Mouse (Mus musculus): ENCODE results near the gene Hes2. TPM values are rescaled to one million over a fixed set of nuclear protein-coding genes. Genes with fewer than 3 reads are reported as not detected.

The Hes2 gene
- polyA plus RNA-seq, 1 experiment from 2014 or later, result not detected

- ATAC-seq (ENCODE audit: insufficient number of reproducible peaks, low FRiP score), result no peak
These were observed 44.2 kb downstream of the Hes2 start for GRCm38 (mm10) chr4:152202905-152203304.

GRCm38 (mm10) chr4:152204663-152205062 lies 46.0 kb downstream of the Hes2 start:
- no peak overlapping the region for H3K27ac ChIP-seq (ENCODE audit: poor library complexity, severe bottlenecking)
- no peaks in the 10 kb centered on the region; the same call in 1 of the 2 replicates for H3K36me3 ChIP-seq
- H3K4me2 ChIP-seq, result no peak overlapping the region
- peaks cover 55% of the 10 kb centered on the region for H3K4me1 ChIP-seq (replicated peaks)
- no peak overlapping the region for H3K9ac ChIP-seq
- ATAC-seq (ENCODE audit: insufficient number of reproducible peaks, low FRiP score), result no peak
- 70% methylated on average over 6 of the region's 6 CpGs for WGBS
- H3K9me3 ChIP-seq (replicated peaks), result no peaks in the 10 kb centered on the region
- no peaks in the 10 kb centered on the region for H3K27me3 ChIP-seq (replicated peaks)
- no peak overlapping the region for H3K4me3 ChIP-seq

More at GRCm38 (mm10) chr4:152202905-152203304, 44.2 kb downstream of the Hes2 start:
- Histone ChIP-seq H3K27ac (ENCODE audit: poor library complexity, severe bottlenecking) (0 out of 2 replicates have a peak overlapping the region, but pooled peaks have one; percentile 29), H3K9ac (peak overlapping the region; percentile 22; the same call in 1 of the 2 replicates), H3K27me3 (replicated peaks) (no peaks in the 10 kb centered on the region), H3K4me1 (replicated peaks) (peaks cover 44% of the 10 kb centered on the region), H3K9me3 (replicated peaks) (no peaks in the 10 kb centered on the region), H3K4me2 (no peak overlapping the region), H3K4me3 (no peak overlapping the region), H3K36me3 (no peaks in the 10 kb centered on the region; the same call in 1 of the 2 replicates)
- 52% methylated on average over 3 of the region's 3 CpGs for WGBS

GRCm38 (mm10) chr4:152206199-152206598 lies 47.5 kb downstream of the Hes2 start:
- H3K4me1 ChIP-seq (replicated peaks), result peaks cover 45% of the 10 kb centered on the region
- H3K36me3 ChIP-seq, result peaks cover 4% of the 10 kb centered on the region; the same call in 1 of the 2 replicates
- H3K9ac ChIP-seq, result no peak overlapping the region
- ATAC-seq (ENCODE audit: insufficient number of reproducible peaks, low FRiP score), result no peak
- no peaks in the 10 kb centered on the region for H3K9me3 ChIP-seq (replicated peaks)
- no peaks in the 10 kb centered on the region for H3K27me3 ChIP-seq (replicated peaks)
- 68% methylated on average over 6 of the region's 6 CpGs for WGBS
- H3K27ac ChIP-seq (ENCODE audit: poor library complexity, severe bottlenecking), result no peak overlapping the region
- no peak overlapping the region for H3K4me3 ChIP-seq
- H3K4me2 ChIP-seq, result no peak overlapping the region

- Histone ChIP-seq H3K4me2 (no peak overlapping the region), H3K9me3 (replicated peaks) (no peaks in the 10 kb centered on the region), H3K9ac (no peak overlapping the region), H3K27ac (ENCODE audit: poor library complexity, severe bottlenecking) (peak overlapping the region; percentile 26; the same call in 1 of the 2 replicates), H3K4me3 (no peak overlapping the region), H3K4me1 (replicated peaks) (peaks cover 37% of the 10 kb centered on the region), H3K27me3 (replicated peaks) (no peaks in the 10 kb centered on the region), H3K36me3 (peaks cover 4% of the 10 kb centered on the region; the same call in 1 of the 2 replicates)
- 33% methylated on average over 4 of the region's 4 CpGs for WGBS
- ATAC-seq (ENCODE audit: insufficient number of reproducible peaks, low FRiP score), result no peak
These were observed 51.0 kb downstream of the Hes2 start for GRCm38 (mm10) chr4:152209623-152210022.

Other genes with a start within 250 kb of the Hes2 start
- gene Dnajc11, start 225.2 kb upstream of the Hes2 start, polyA plus RNA-seq (2016; fragmentation: Nextera tagmentation; extraction: Ambion mirVana), result 61.1 and 63.8 TPM in 2 replicates
- gene Thap3, start 169.9 kb upstream of the Hes2 start, polyA plus RNA-seq (2016; fragmentation: Nextera tagmentation; extraction: Ambion mirVana), result 25.2 and 26.6 TPM in 2 replicates
- gene Phf13, start 162.6 kb upstream of the Hes2 start, polyA plus RNA-seq (2016; fragmentation: Nextera tagmentation; extraction: Ambion mirVana), result 26.7 and 27.0 TPM in 2 replicates
- 41.0 and 41.4 TPM in 2 replicates for gene Klhl21, start 150.1 kb upstream of the Hes2 start, polyA plus RNA-seq (2016; fragmentation: Nextera tagmentation; extraction: Ambion mirVana)
- 13.9 and 15.1 TPM in 2 replicates for gene Zbtb48, start 131.2 kb upstream of the Hes2 start, polyA plus RNA-seq (2016; fragmentation: Nextera tagmentation; extraction: Ambion mirVana)
- 0.06 and 0.13 TPM in 2 replicates for gene Tas1r1, start 120.3 kb upstream of the Hes2 start, polyA plus RNA-seq (2016; fragmentation: Nextera tagmentation; extraction: Ambion mirVana)
- gene Nol9, start 119.5 kb upstream of the Hes2 start, polyA plus RNA-seq (2016; fragmentation: Nextera tagmentation; extraction: Ambion mirVana), result 23.1 and 25.8 TPM in 2 replicates
- 13.6 and 14.1 TPM in 2 replicates for gene Plekhg5, start 86.4 kb upstream of the Hes2 start, polyA plus RNA-seq (2016; fragmentation: Nextera tagmentation; extraction: Ambion mirVana)
- 0.86 and 1.1 TPM in 2 replicates for gene Tnfrsf25, start 42.9 kb upstream of the Hes2 start, polyA plus RNA-seq (2016; fragmentation: Nextera tagmentation; extraction: Ambion mirVana)
- gene Espn, start 6.5 kb upstream of the Hes2 start, polyA plus RNA-seq (2016; fragmentation: Nextera tagmentation; extraction: Ambion mirVana), result 1.3 and 1.6 TPM in 2 replicates
- 63.4 and 64.6 TPM in 2 replicates for gene Acot7, start 19.3 kb downstream of the Hes2 start, polyA plus RNA-seq (2016; fragmentation: Nextera tagmentation; extraction: Ambion mirVana)
- gene Gpr153, start 115.4 kb downstream of the Hes2 start, polyA plus RNA-seq (2016; fragmentation: Nextera tagmentation; extraction: Ambion mirVana), result 11.9 and 14.0 TPM in 2 replicates
- not detected in 2 replicates for gene Hes3, start 132.8 kb downstream of the Hes2 start, polyA plus RNA-seq (2016; fragmentation: Nextera tagmentation; extraction: Ambion mirVana)
- gene Icmt, start 138.4 kb downstream of the Hes2 start, polyA plus RNA-seq (2016; fragmentation: Nextera tagmentation; extraction: Ambion mirVana), result 24.0 and 25.4 TPM in 2 replicates
- gene Rnf207, start 160.1 kb downstream of the Hes2 start, polyA plus RNA-seq (2016; fragmentation: Nextera tagmentation; extraction: Ambion mirVana), result 56.5 and 62.1 TPM in 2 replicates
- gene Rpl22, start 166.9 kb downstream of the Hes2 start, polyA plus RNA-seq (2016; fragmentation: Nextera tagmentation; extraction: Ambion mirVana), result 278 and 280 TPM in 2 replicates
- gene Chd5, start 179.8 kb downstream of the Hes2 start, polyA plus RNA-seq (2016; fragmentation: Nextera tagmentation; extraction: Ambion mirVana), result 0.08 TPM in 1 of 2 replicates, not detected in the other